Mouse (Mus musculus) c-Kit-negative CD71-positive TER-119-positive erythroid progenitor cells, embryonic 14.5 days (primary cell): ENCODE data around the gene Depdc1b.
A peak's percentile ranks its signal among the peaks of the same experiment; 100 is the strongest.

ENCODE experiments used
- DNase-seq: peaks from one replicate; pipeline ENCODE4 v3.0.0-alpha.2; 2013; ENCODE audit warnings: low read depth, low spot score

The Depdc1b gene

GRCm38 (mm10) chr13:108315702-108316486, at the start of gene Depdc1b:
TSS of gene Depdc1b (plus strand) at chr13:108316332.
- DNase-seq, result peak; percentile 91

GRCm38 (mm10) chr13:108267841-108268634, 48.1 kb upstream of the Depdc1b start:
- no peak for DNase-seq

GRCm38 (mm10) chr13:108271458-108272148, 44.5 kb upstream of the Depdc1b start:
- DNase-seq, result no peak

- no peak for DNase-seq
Observed at GRCm38 (mm10) chr13:108272332-108272731, 43.8 kb upstream of the Depdc1b start.

GRCm38 (mm10) chr13:108273034-108273433, 43.1 kb upstream of the Depdc1b start:
- DNase-seq, result no peak

- no peak for DNase-seq
Observed at GRCm38 (mm10) chr13:108273456-108273855, 42.7 kb upstream of the Depdc1b start.

GRCm38 (mm10) chr13:108276561-108276960, 39.6 kb upstream of the Depdc1b start:
- no peak for DNase-seq

- no peak for DNase-seq
Observed at GRCm38 (mm10) chr13:108277320-108277719, 38.8 kb upstream of the Depdc1b start.

GRCm38 (mm10) chr13:108278592-108278991, 37.5 kb upstream of the Depdc1b start:
- no peak for DNase-seq

- no peak for DNase-seq
Observed at GRCm38 (mm10) chr13:108284312-108284711, 31.8 kb upstream of the Depdc1b start.

GRCm38 (mm10) chr13:108287953-108288352, 28.2 kb upstream of the Depdc1b start:
- no peak for DNase-seq

GRCm38 (mm10) chr13:108289436-108289835, 26.7 kb upstream of the Depdc1b start:
- DNase-seq, result no peak

GRCm38 (mm10) chr13:108290314-108290713, 25.8 kb upstream of the Depdc1b start:
- no peak for DNase-seq

- no peak for DNase-seq
Observed at GRCm38 (mm10) chr13:108297350-108298093, 18.6 kb upstream of the Depdc1b start.

GRCm38 (mm10) chr13:108298241-108298640, 17.9 kb upstream of the Depdc1b start:
- no peak for DNase-seq

GRCm38 (mm10) chr13:108300346-108300950, 15.7 kb upstream of the Depdc1b start:
- no peak for DNase-seq

- no peak for DNase-seq
Observed at GRCm38 (mm10) chr13:108301411-108301810, 14.7 kb upstream of the Depdc1b start.

- DNase-seq, result no peak
Observed at GRCm38 (mm10) chr13:108302957-108303675, 13.0 kb upstream of the Depdc1b start.

GRCm38 (mm10) chr13:108303841-108304240, 12.3 kb upstream of the Depdc1b start:
- DNase-seq, result no peak

GRCm38 (mm10) chr13:108304680-108305079, 11.5 kb upstream of the Depdc1b start:
- no peak for DNase-seq
